Mouse (Mus musculus): ENCODE results near the gene Nostrin. TPM values are rescaled to one million over a fixed set of nuclear protein-coding genes. Genes with fewer than 3 reads are reported as not detected.

Gene Nostrin
- polyA plus RNA-seq, 1 experiment from 2014 or later = 1.2 TPM

Other genes starting within 250 kb of the Nostrin start
- gene Spc25, start 70.4 kb downstream of the Nostrin start, polyA plus RNA-seq (2015; fragmentation: Nextera tagmentation; extraction: Ambion mirVana) = 101 and 105 TPM in 2 replicates
- not detected in 2 replicates for gene G6pc2, start 75.3 kb downstream of the Nostrin start, polyA plus RNA-seq (2015; fragmentation: Nextera tagmentation; extraction: Ambion mirVana)
- gene Abcb11, start 206.8 kb downstream of the Nostrin start, polyA plus RNA-seq (2015; fragmentation: Nextera tagmentation; extraction: Ambion mirVana) = not detected in 2 replicates
- not detected in 2 replicates for gene Dhrs9, start 244.6 kb downstream of the Nostrin start, polyA plus RNA-seq (2015; fragmentation: Nextera tagmentation; extraction: Ambion mirVana)